ENCODE assay signal across 9 mouse cellular contexts in the genomic region with DNA sequence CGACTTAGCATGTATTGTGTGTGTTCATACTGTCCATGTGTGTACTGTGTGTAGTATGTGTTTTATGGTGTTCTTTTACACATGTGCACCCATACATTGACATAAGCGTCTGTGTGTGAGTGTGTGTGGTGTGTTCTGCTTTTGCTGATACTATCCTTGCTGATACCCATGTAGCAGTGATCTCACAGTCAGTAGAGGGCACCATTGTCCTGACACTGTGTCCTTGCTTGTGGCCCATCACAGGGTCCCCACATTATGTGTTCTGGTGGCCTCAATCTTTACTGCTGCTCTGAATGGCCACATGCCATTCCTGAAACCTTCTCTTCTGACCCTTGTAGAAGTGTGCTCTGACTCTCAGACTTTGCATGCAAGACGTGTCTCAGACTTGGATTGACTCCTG. TPM values are rescaled to one million over a fixed set of nuclear protein-coding genes. Genes with fewer than 3 reads are reported as not detected.
DNase-seq lines count a peak whose midpoint lies in the region; TF ChIP-seq lines count a peak whose summit lies in the region.
"Had no signal": no experiment of that assay in that cellular context is flagged by ENCODE, and none has a peak within 500 bp of the region (broad histone marks: within the 10 kb centered on the region; RNA-seq: fewer than 3 reads in every experiment).

No protein-coding gene starts in this region.

- H3K4me3 ChIP-seq in layer of hippocampus, adult 2 months, result no peak overlapping the region

- no peak overlapping the region for H3K27ac ChIP-seq in layer of hippocampus, adult 2 months

- TF ChIP-seq CTCF in layer of hippocampus, adult 2 months (conservative IDR thresholded peaks at IDR 0.05), result peak; percentile 74

- peak; percentile 71 for DNase-seq in embryo, embryonic 10 days (ENCODE audit: low spot score)
- no peak for DNase-seq in embryo, embryonic 9.5 days (ENCODE audit: extremely low spot score)
- no peak for DNase-seq in layer of hippocampus, adult 2 months (ENCODE audit: low spot score in 2 of 2)
- DNase-seq in layer of hippocampus, adult 9-10 months (ENCODE audit: low spot score), result no peak
- peak; percentile 30 for DNase-seq in A20 (ENCODE audit: low read depth, low spot score)
- DNase-seq in embryo, embryonic 10.5 days (ENCODE audit: low spot score), result peak; percentile 53
- DNase-seq in right cerebral cortex, postnatal 36 days (ENCODE audit: low spot score in 2 of 2), result no peak
- DNase-seq in urinary bladder, adult 2 months (ENCODE audit: low spot score), result no peak
- DNase-seq: lung, adult 18-20 months had no signal

RNA-seq across cellular contexts. Expression of a gene that starts 22.2 kb away (rescaled TPM):
- total RNA-seq in layer of hippocampus, adult 2 months (2021), result 10 to 100 TPM; 51.7 to 53.0 TPM
- 15.2 and 16.9 TPM in 2 replicates for polyA plus RNA-seq in urinary bladder, adult 2 months (2012; rRNA removed)

RNA-seq across cellular contexts. Expression of a gene that starts 23.5 kb away (rescaled TPM):
- total RNA-seq in layer of hippocampus, adult 2 months (2021), result 10 to 100 TPM; 58.6 to 59.7 TPM
- 37.5 and 41.7 TPM in 2 replicates for polyA plus RNA-seq in urinary bladder, adult 2 months (2012; rRNA removed)

Comparison
In these comparisons a context has a peak if more than half of its experiments do, and no peak if none do; other contexts are left out.
1. DNase-seq: peak in embryo, embryonic 10 days (single experiment), A20 (single experiment) and embryo, embryonic 10.5 days (single experiment); none in embryo, embryonic 9.5 days (single experiment), layer of hippocampus, adult 2 months (0 of 2), layer of hippocampus, adult 9-10 months (single experiment), right cerebral cortex, postnatal 36 days (0 of 2) and urinary bladder, adult 2 months (single experiment).